Mouse (Mus musculus) frontal cortex, adult 2 months (tissue): ENCODE data around the gene Alk. TPM values are rescaled to one million over a fixed set of nuclear protein-coding genes. Genes with fewer than 3 reads are reported as not detected.
A peak's percentile ranks its signal among the peaks of the same experiment; 100 is the strongest.

Source experiments
- DNase-seq, 2 experiments: peaks; one replicate each; pipeline ENCODE4 v3.0.0; 2022; ENCODE audit warnings: low spot score in 1 of 2; ENCODE audit errors: extremely low spot score in 1 of 2
- polyA plus RNA-seq: library from polyadenylated mRNA; depleted of rRNA; stranded (reverse); fragments of >200 nt; gene quantifications from 2 replicates; pipeline ENCODE4 v1.2.3, GENCODE M21; 2012

Gene Alk
- polyA plus RNA-seq, 1 experiment, result 3.7 TPM

- no peak for DNase-seq
Measured at GRCm38 (mm10) chr17:71990176-71990720, 614.2 kb downstream of the Alk start.

- no peak for DNase-seq
Measured at GRCm38 (mm10) chr17:71988736-71989569, 615.5 kb downstream of the Alk start.

GRCm38 (mm10) chr17:71986998-71987397 lies 617.4 kb downstream of the Alk start:
- DNase-seq, result no peak

GRCm38 (mm10) chr17:71986456-71986855 lies 618.0 kb downstream of the Alk start:
- DNase-seq, result no peak

GRCm38 (mm10) chr17:71981177-71981576 lies 623.2 kb downstream of the Alk start:
- DNase-seq, result no peak

GRCm38 (mm10) chr17:71980518-71981145 lies 623.8 kb downstream of the Alk start:
- no peak for DNase-seq

- no peak for DNase-seq
Measured at GRCm38 (mm10) chr17:71979137-71979536, 625.3 kb downstream of the Alk start.

- no peak for DNase-seq
Measured at GRCm38 (mm10) chr17:71976661-71977060, 627.8 kb downstream of the Alk start.

- DNase-seq, result no peak
Measured at GRCm38 (mm10) chr17:71973704-71974103, 630.7 kb downstream of the Alk start.

- no peak for DNase-seq
Measured at GRCm38 (mm10) chr17:71967356-71967755, 637.1 kb downstream of the Alk start.

GRCm38 (mm10) chr17:71965733-71966606 lies 638.5 kb downstream of the Alk start:
- DNase-seq, result peak; percentile 33 to 76

GRCm38 (mm10) chr17:71964610-71965009 lies 639.8 kb downstream of the Alk start:
- DNase-seq, result no peak

GRCm38 (mm10) chr17:71962746-71963145 lies 641.7 kb downstream of the Alk start:
- peak in 1 of 2 experiments; percentile 34 for DNase-seq

- DNase-seq, result no peak
Measured at GRCm38 (mm10) chr17:71955011-71955410, 649.4 kb downstream of the Alk start.

- DNase-seq, result no peak
Measured at GRCm38 (mm10) chr17:71954217-71954844, 650.1 kb downstream of the Alk start.

- no peak for DNase-seq
Measured at GRCm38 (mm10) chr17:71950968-71951367, 653.5 kb downstream of the Alk start.

GRCm38 (mm10) chr17:71948687-71949086 lies 655.7 kb downstream of the Alk start:
- no peak for DNase-seq

GRCm38 (mm10) chr17:71947452-71947851 lies 657.0 kb downstream of the Alk start:
- no peak for DNase-seq

- no peak for DNase-seq
Measured at GRCm38 (mm10) chr17:71944020-71944419, 660.4 kb downstream of the Alk start.

- DNase-seq, result no peak
Measured at GRCm38 (mm10) chr17:71942052-71942451, 662.4 kb downstream of the Alk start.
